Mouse (Mus musculus): ENCODE measurements around the gene Slc35f3. TPM values are rescaled to one million over a fixed set of nuclear protein-coding genes. Genes with fewer than 3 reads are reported as not detected.

The Slc35f3 gene
- total RNA-seq, 1 experiment: 0.18 TPM

GRCm38 (mm10) chr8:126273066-126273465, 25.3 kb upstream of the Slc35f3 start:
- Histone ChIP-seq H3K36me3 (ENCODE audit: control insufficient read depth, insufficient read depth, low read length, poor library complexity, severe bottlenecking) (no peaks in the 10 kb centered on the region), H3K9ac (ENCODE audit: insufficient read depth, low read depth, low read length, poor library complexity, severe bottlenecking) (no peak overlapping the region), H3K9me3 (ENCODE audit: control insufficient read depth, insufficient read depth, low read depth, low read length) (no peaks in the 10 kb centered on the region), H3K27ac (ENCODE audit: insufficient read depth, low read depth, low read length, poor library complexity, severe bottlenecking) (no peak overlapping the region), H3K4me1 (ENCODE audit: control insufficient read depth in 2 of 2, insufficient read depth in 2 of 2, low read length in 2 of 2, poor library complexity in 1 of 2) (no peaks in the 10 kb centered on the region), H3K4me3 (ENCODE audit: insufficient read depth in 1 of 2, low read depth in 1 of 2, low read length in 2 of 2, poor library complexity in 1 of 2, severe bottlenecking in 1 of 2) (no peak overlapping the region)
- no peak for TF ChIP-seq ZNF384 (IDR thresholded peaks at IDR 0.05; ENCODE audit: low read depth, low read length)
- no peak for TF ChIP-seq HCFC1 (IDR thresholded peaks at IDR 0.05; ENCODE audit: borderline replicate concordance, insufficient read depth, low read length)
- TF ChIP-seq MAFK (IDR thresholded peaks at IDR 0.05; ENCODE audit: insufficient read depth, low read depth, low read length): no peak
- TF ChIP-seq ZC3H11A (IDR thresholded peaks at IDR 0.05; ENCODE audit: borderline replicate concordance, low read depth, low read length): no peak
- no peak for TF ChIP-seq CHD2 (IDR thresholded peaks at IDR 0.05; ENCODE audit: low read depth, low read length)
- in situ Hi-C loops (cut with MboI; ENCODE audit: low sequenced_read_pairs in 2 of 2, unreplicated experiment in 2 of 2): no loop called here
- DNase-seq (ENCODE audit: low read depth, low spot score): no peak

- no peak for TF ChIP-seq HCFC1 (IDR thresholded peaks at IDR 0.05; ENCODE audit: borderline replicate concordance, insufficient read depth, low read length)
- no peak for TF ChIP-seq CHD2 (IDR thresholded peaks at IDR 0.05; ENCODE audit: low read depth, low read length)
- TF ChIP-seq ZC3H11A (IDR thresholded peaks at IDR 0.05; ENCODE audit: borderline replicate concordance, low read depth, low read length): no peak
- no peak for TF ChIP-seq ZNF384 (IDR thresholded peaks at IDR 0.05; ENCODE audit: low read depth, low read length)
- TF ChIP-seq MAFK (IDR thresholded peaks at IDR 0.05; ENCODE audit: insufficient read depth, low read depth, low read length): no peak
- Histone ChIP-seq H3K36me3 (ENCODE audit: control insufficient read depth, insufficient read depth, low read length, poor library complexity, severe bottlenecking) (no peaks in the 10 kb centered on the region), H3K4me1 (ENCODE audit: control insufficient read depth in 2 of 2, insufficient read depth in 2 of 2, low read length in 2 of 2, poor library complexity in 1 of 2) (no peaks in the 10 kb centered on the region), H3K9me3 (ENCODE audit: control insufficient read depth, insufficient read depth, low read depth, low read length) (no peaks in the 10 kb centered on the region), H3K4me3 (ENCODE audit: insufficient read depth in 1 of 2, low read depth in 1 of 2, low read length in 2 of 2, poor library complexity in 1 of 2, severe bottlenecking in 1 of 2) (no peak overlapping the region), H3K9ac (ENCODE audit: insufficient read depth, low read depth, low read length, poor library complexity, severe bottlenecking) (no peak overlapping the region), H3K27ac (ENCODE audit: insufficient read depth, low read depth, low read length, poor library complexity, severe bottlenecking) (no peak overlapping the region)
- no peak for DNase-seq (ENCODE audit: low read depth, low spot score)
- in situ Hi-C loops (cut with MboI; ENCODE audit: low sequenced_read_pairs in 2 of 2, unreplicated experiment in 2 of 2): no loop called here
These were observed 23.4 kb upstream of the Slc35f3 start for GRCm38 (mm10) chr8:126274866-126275360.

DNA sequence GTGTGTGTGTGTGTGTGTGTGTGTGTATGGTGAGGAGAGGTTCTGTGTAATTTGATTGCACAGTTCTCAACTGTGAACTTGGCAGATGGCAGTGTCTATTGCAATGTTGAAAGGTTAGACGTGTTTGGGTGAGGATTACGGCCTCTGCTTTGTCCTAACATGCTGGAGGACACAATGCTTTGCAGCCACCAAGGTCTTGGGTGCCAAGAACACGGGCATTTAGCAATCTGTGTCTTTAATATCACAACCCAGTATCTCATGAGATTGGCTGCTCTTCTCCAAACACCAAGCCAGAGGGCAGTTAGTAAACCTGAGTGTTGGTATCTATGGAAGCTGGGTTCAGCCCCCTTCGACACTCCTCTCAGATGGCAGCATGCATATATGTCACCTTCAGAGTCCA, 22.5 kb upstream of the Slc35f3 start:
- Histone ChIP-seq H3K4me1 (ENCODE audit: control insufficient read depth in 2 of 2, insufficient read depth in 2 of 2, low read length in 2 of 2, poor library complexity in 1 of 2) (no peaks in the 10 kb centered on the region), H3K27ac (ENCODE audit: insufficient read depth, low read depth, low read length, poor library complexity, severe bottlenecking) (no peak overlapping the region), H3K4me3 (ENCODE audit: insufficient read depth in 1 of 2, low read depth in 1 of 2, low read length in 2 of 2, poor library complexity in 1 of 2, severe bottlenecking in 1 of 2) (no peak overlapping the region), H3K9me3 (ENCODE audit: control insufficient read depth, insufficient read depth, low read depth, low read length) (no peaks in the 10 kb centered on the region), H3K9ac (ENCODE audit: insufficient read depth, low read depth, low read length, poor library complexity, severe bottlenecking) (no peak overlapping the region), H3K36me3 (ENCODE audit: control insufficient read depth, insufficient read depth, low read length, poor library complexity, severe bottlenecking) (no peaks in the 10 kb centered on the region)
- in situ Hi-C loops (cut with MboI; ENCODE audit: low sequenced_read_pairs in 2 of 2, unreplicated experiment in 2 of 2): no loop called here
- TF ChIP-seq CHD2 (IDR thresholded peaks at IDR 0.05; ENCODE audit: low read depth, low read length) (no peak), ZNF384 (IDR thresholded peaks at IDR 0.05; ENCODE audit: low read depth, low read length) (no peak), MAFK (IDR thresholded peaks at IDR 0.05; ENCODE audit: insufficient read depth, low read depth, low read length) (no peak), HCFC1 (IDR thresholded peaks at IDR 0.05; ENCODE audit: borderline replicate concordance, insufficient read depth, low read length) (no peak), ZC3H11A (IDR thresholded peaks at IDR 0.05; ENCODE audit: borderline replicate concordance, low read depth, low read length) (no peak)
- DNase-seq (ENCODE audit: low read depth, low spot score): no peak

DNA sequence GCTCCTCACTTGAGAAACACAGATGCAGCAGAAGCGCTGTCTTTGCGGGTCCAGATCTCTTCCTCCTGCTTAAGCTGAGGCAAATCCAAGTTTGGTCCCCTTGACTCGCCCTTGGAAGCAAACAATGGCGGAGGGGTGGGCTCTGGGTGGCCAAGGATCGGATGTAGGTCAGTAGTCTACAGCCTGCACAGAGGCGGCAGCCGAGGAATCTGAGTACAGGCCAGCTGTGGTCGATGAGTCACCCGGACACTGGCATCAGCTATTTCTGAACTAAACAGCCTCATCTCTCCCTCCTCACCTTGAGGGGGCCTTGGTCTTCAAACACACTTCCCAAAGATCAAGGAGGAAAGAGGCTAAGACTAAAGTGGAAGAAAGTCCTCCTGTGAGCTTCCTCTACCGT, 6.4 kb upstream of the Slc35f3 start:
- Histone ChIP-seq H3K4me1 (ENCODE audit: control insufficient read depth in 2 of 2, insufficient read depth in 2 of 2, low read length in 2 of 2, poor library complexity in 1 of 2) (no peaks in the 10 kb centered on the region), H3K4me3 (ENCODE audit: insufficient read depth in 1 of 2, low read depth in 1 of 2, low read length in 2 of 2, poor library complexity in 1 of 2, severe bottlenecking in 1 of 2) (no peak overlapping the region), H3K9ac (ENCODE audit: insufficient read depth, low read depth, low read length, poor library complexity, severe bottlenecking) (no peak overlapping the region), H3K27ac (ENCODE audit: insufficient read depth, low read depth, low read length, poor library complexity, severe bottlenecking) (no peak overlapping the region), H3K9me3 (ENCODE audit: control insufficient read depth, insufficient read depth, low read depth, low read length) (no peaks in the 10 kb centered on the region), H3K36me3 (ENCODE audit: control insufficient read depth, insufficient read depth, low read length, poor library complexity, severe bottlenecking) (no peaks in the 10 kb centered on the region)
- DNase-seq (ENCODE audit: low read depth, low spot score): no peak
- in situ Hi-C loops (cut with MboI; ENCODE audit: low sequenced_read_pairs in 2 of 2, unreplicated experiment in 2 of 2): no loop called here
- TF ChIP-seq MAFK (IDR thresholded peaks at IDR 0.05; ENCODE audit: insufficient read depth, low read depth, low read length): no peak
- no peak for TF ChIP-seq ZNF384 (IDR thresholded peaks at IDR 0.05; ENCODE audit: low read depth, low read length)
- no peak for TF ChIP-seq ZC3H11A (IDR thresholded peaks at IDR 0.05; ENCODE audit: borderline replicate concordance, low read depth, low read length)
- TF ChIP-seq HCFC1 (IDR thresholded peaks at IDR 0.05; ENCODE audit: borderline replicate concordance, insufficient read depth, low read length): no peak
- TF ChIP-seq CHD2 (IDR thresholded peaks at IDR 0.05; ENCODE audit: low read depth, low read length): no peak
